Mouse (Mus musculus) urinary bladder, postnatal 25 days (tissue): ENCODE data around the gene Utrn.

Source experiments
- DNase-seq: peaks from one replicate; pipeline ENCODE4 v3.0.0; 2022; ENCODE audit warnings: low spot score

Gene Utrn

GRCm38 (mm10) chr10:12426866-12427265 lies 442.3 kb downstream of the Utrn start:
- no peak for DNase-seq

- no peak for DNase-seq
Observed at GRCm38 (mm10) chr10:12424944-12425343, 444.2 kb downstream of the Utrn start.

GRCm38 (mm10) chr10:12423994-12424725 lies 445.0 kb downstream of the Utrn start:
- no peak for DNase-seq

- DNase-seq = no peak
Observed at GRCm38 (mm10) chr10:12414967-12415366, 454.2 kb downstream of the Utrn start.

GRCm38 (mm10) chr10:12406338-12407110 lies 462.6 kb downstream of the Utrn start:
- DNase-seq = no peak

GRCm38 (mm10) chr10:12399450-12399849 lies 469.7 kb downstream of the Utrn start:
- DNase-seq = no peak

- DNase-seq = no peak
Observed at GRCm38 (mm10) chr10:12380139-12380538, 489.0 kb downstream of the Utrn start.

- DNase-seq = no peak
Observed at GRCm38 (mm10) chr10:12379123-12379522, 490.0 kb downstream of the Utrn start.

- DNase-seq = no peak
Observed at GRCm38 (mm10) chr10:12377727-12378126, 491.4 kb downstream of the Utrn start.

- DNase-seq = no peak
Observed at GRCm38 (mm10) chr10:12376015-12376414, 493.1 kb downstream of the Utrn start.

- no peak for DNase-seq
Observed at GRCm38 (mm10) chr10:12374741-12375140, 494.4 kb downstream of the Utrn start.

GRCm38 (mm10) chr10:12354556-12354955 lies 514.6 kb downstream of the Utrn start:
- no peak for DNase-seq

GRCm38 (mm10) chr10:12354106-12354505 lies 515.1 kb downstream of the Utrn start:
- no peak for DNase-seq

- no peak for DNase-seq
Observed at GRCm38 (mm10) chr10:12339704-12340558, 529.2 kb downstream of the Utrn start.

- no peak for DNase-seq
Observed at GRCm38 (mm10) chr10:12339005-12339703, 530.0 kb downstream of the Utrn start.
